Mouse (Mus musculus): ENCODE data around the gene C2cd4a.

Gene C2cd4a

DNA sequence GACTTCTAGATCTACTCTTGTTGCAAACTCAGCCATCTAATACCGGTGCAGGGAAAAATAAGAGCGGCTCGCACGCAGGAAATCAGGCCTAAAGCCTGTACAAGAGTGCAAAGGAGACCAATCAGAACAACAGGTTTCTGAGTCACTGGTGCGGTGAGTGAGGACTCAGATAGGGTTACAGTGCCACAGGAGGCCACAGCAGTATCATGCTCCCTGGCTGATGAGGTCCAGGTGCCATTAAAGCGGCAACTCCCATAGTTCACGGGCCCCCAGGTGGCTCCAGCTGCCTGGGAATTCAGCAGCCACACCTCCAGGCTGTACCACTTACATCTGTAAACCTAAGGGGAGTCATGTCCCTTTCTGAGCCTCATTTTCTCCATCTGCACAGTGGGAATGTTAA, 45.8 kb downstream of the C2cd4a start:
- no peak for DNase-seq

DNA sequence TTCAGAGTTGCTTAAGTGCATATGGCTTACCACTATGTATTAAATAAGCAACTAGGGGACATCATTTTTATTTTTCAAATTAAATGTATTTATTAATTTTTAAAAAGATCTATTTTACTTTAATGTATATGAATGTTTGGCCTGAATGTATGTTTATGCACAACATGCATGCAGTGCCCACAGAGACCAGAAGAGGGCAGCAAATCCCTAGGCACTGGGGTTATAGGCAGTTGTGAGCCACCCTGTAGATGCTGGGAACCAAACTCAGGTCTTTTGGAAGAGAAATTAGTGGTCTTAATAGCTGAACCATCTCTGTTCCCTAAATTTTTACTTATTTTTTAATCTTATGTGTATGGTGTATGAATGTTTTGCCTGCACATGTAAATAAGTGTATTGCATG, 48.2 kb downstream of the C2cd4a start:
- no peak for DNase-seq

DNA sequence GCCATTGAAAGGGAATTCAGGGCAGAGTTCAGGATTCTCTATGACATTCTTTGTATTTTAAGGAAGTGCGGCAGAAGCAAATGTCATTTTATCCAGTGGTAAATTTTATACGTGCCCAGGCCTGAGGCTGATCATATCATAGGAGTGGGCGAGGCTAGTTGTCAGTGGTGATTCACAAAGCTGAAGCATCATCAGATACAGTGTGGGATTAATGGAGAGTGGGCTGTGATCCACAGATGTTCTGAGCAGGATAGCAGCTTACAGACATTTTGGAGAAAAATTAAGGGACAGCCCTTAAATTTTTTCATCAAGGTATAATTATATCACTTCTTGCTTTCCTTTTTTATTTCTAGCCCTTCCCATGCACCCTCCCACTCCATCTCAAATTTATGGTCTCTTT, 48.7 kb downstream of the C2cd4a start:
- DNase-seq: no peak

DNA sequence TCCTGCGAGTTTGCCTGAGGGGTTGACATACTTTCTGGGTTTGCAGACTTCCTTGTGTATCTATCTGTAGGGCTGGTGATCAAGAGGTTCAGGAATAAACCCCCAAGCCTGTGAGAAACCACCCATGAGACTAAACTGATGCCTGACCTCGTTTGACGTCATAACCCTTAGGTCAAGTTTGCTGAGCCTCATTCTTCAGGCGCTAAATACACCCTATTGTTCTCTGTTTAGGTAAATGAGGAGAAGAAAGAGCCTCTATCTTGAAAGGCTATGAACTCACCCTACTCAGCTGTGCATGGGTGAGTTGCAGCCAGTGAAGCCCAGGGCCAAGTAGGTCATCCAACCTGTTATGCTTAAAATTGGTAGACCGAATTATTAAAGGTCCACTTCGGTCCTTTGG, 49.3 kb downstream of the C2cd4a start:
- DNase-seq: no peak

All from cerebellum, adult 8-10 months (tissue).